10 mouse cellular contexts compared by ENCODE assay signal in genomic region chr3:126011269-126011668, GRCm38 (mm10).
DNase-seq lines count a peak whose midpoint lies in the region; TF ChIP-seq lines count a peak whose summit lies in the region.
"Had no signal": no experiment of that assay in that cellular context is flagged by ENCODE, and none has a peak within 500 bp of the region (broad histone marks: within the 10 kb centered on the region; RNA-seq: fewer than 3 reads in every experiment).

No protein-coding gene starts in this region.

- peak; percentile 61 to 73 for DNase-seq in cerebellum, postnatal 10 days
- no peak for DNase-seq in cerebellum, adult 9-11 months
- DNase-seq in layer of hippocampus, adult 11-12 months (ENCODE audit: low spot score): peak; percentile 7
- DNase-seq in layer of hippocampus, adult 8-10 months (ENCODE audit: low spot score in 2 of 2): no peak
- no peak for DNase-seq in ES-E14 (ENCODE audit: low read depth, low spot score)
- DNase-seq in forelimb bud, embryonic 11.5 days (ENCODE audit: low read depth, low spot score): peak; percentile 12
- DNase-seq in frontal cortex, postnatal 14 days (ENCODE audit: low spot score in 2 of 2): no peak
- no peak for DNase-seq in left cerebral cortex, postnatal 10 days (ENCODE audit: extremely low spot score in 1 of 2, low spot score in 2 of 2)
- DNase-seq: gastrocnemius, postnatal 10 days had no signal

- no peak overlapping the region for H3K9ac ChIP-seq in ES-E14 (ENCODE audit: insufficient read depth, low read depth, low read length, poor library complexity, severe bottlenecking)

- intact Hi-C loops in left cerebral cortex, postnatal 10 days (cut with DNase I): no loop called here

- H3K27ac ChIP-seq in ES-E14 (ENCODE audit: insufficient read depth, low read depth, low read length, poor library complexity, severe bottlenecking): no peak overlapping the region
- H3K27ac ChIP-seq: macrophage had no signal

- no peak overlapping the region for H3K4me3 ChIP-seq in ES-E14 (ENCODE audit: insufficient read depth in 1 of 2, low read depth in 1 of 2, low read length in 2 of 2, poor library complexity in 1 of 2, severe bottlenecking in 1 of 2)

- H3K9me3 ChIP-seq in ES-E14 (ENCODE audit: control insufficient read depth, insufficient read depth, low read depth, low read length): no peaks in the 10 kb centered on the region

- no peaks in the 10 kb centered on the region for H3K4me1 ChIP-seq in ES-E14 (ENCODE audit: control insufficient read depth in 2 of 2, insufficient read depth in 2 of 2, low read length in 2 of 2, poor library complexity in 1 of 2)

- in situ Hi-C loops in ES-E14 (cut with MboI; ENCODE audit: low sequenced_read_pairs in 2 of 2, unreplicated experiment in 2 of 2): loop anchor here in 1 of 2 experiments (10.0 kb wide), 1 partner anchor 264 kb away; no protein-coding TSS in a partner anchor

- H3K36me3 ChIP-seq in ES-E14 (ENCODE audit: control insufficient read depth, insufficient read depth, low read length, poor library complexity, severe bottlenecking): no peaks in the 10 kb centered on the region

TF ChIP-seq in ES-E14, 5 proteins besides CTCF, POLR2A, EP300 and RAD21:
- TF ChIP-seq ZNF384 (IDR thresholded peaks at IDR 0.05; ENCODE audit: low read depth, low read length) (no peak), ZC3H11A (IDR thresholded peaks at IDR 0.05; ENCODE audit: borderline replicate concordance, low read depth, low read length) (peak; percentile 14; the same call in 1 of the 2 replicates)

Comparison
In these comparisons a context has a peak if more than half of its experiments do, and no peak if none do; other contexts are left out.
1. DNase-seq: peak in cerebellum, postnatal 10 days (2 of 2), layer of hippocampus, adult 11-12 months (single experiment) and forelimb bud, embryonic 11.5 days (single experiment); none in cerebellum, adult 9-11 months (single experiment), layer of hippocampus, adult 8-10 months (0 of 2), ES-E14 (single experiment), frontal cortex, postnatal 14 days (0 of 2) and left cerebral cortex, postnatal 10 days (0 of 2).